Mouse (Mus musculus) limb, embryonic 14.5 days (tissue): ENCODE measurements at regions not wholly inside any gene's neighbourhood (a gene's known extent, or its start where the extent isn't known, plus 50 kb on each side); places are given as distances from the start of the nearest gene placed in this dataset.

Experiments
- ATAC-seq: fragments of 200-750 bp; cut with Nextera tagmentation; 2 replicates; pipeline ENCODE4 v1.8.0; 2017; ENCODE audit warnings: low read depth, moderate number of reproducible peaks, moderate TSS enrichment; ENCODE audit not compliant: low FRiP score
- DNase-seq: peaks from one replicate; pipeline ENCODE4 v3.0.0-alpha.2; 2015; ENCODE audit warnings: low spot score
- H3K27ac ChIP-seq: fragments of 300-500 bp; sonication (generic); replicated peaks from 2 replicates; pipeline ENCODE4 v1.5.1; 2014; ENCODE audit warnings: low read depth, mild to moderate bottlenecking, low read length, moderate library complexity, mixed read lengths
- H3K27me3 ChIP-seq: fragments of 300-500 bp; sonication (generic); 2 replicates; pipeline ENCODE4 v1.6.1; 2014; ENCODE audit warnings: low read length, mixed read lengths; ENCODE audit not compliant: control insufficient read depth, insufficient read depth
- H3K36me3 ChIP-seq: fragments of 300-500 bp; sonication (generic); 2 replicates; pipeline ENCODE4 v1.6.1; 2014; ENCODE audit warnings: mild to moderate bottlenecking, low read length, moderate library complexity, mixed read lengths; ENCODE audit not compliant: control insufficient read depth, insufficient read depth
- H3K4me1 ChIP-seq: fragments of 300-500 bp; sonication (generic); 2 replicates; pipeline ENCODE4 v1.6.1; 2014; ENCODE audit warnings: antibody characterized with exemption, low read length, mixed read lengths; ENCODE audit not compliant: control insufficient read depth, insufficient read depth
- H3K4me2 ChIP-seq: fragments of 300-500 bp; sonication (generic); replicated peaks from 2 replicates; pipeline ENCODE4 v1.6.1; 2014; ENCODE audit warnings: low read depth, mild to moderate bottlenecking, low read length, moderate library complexity; ENCODE audit not compliant: severe bottlenecking
- H3K4me3 ChIP-seq: fragments of 300-500 bp; sonication (generic); replicated peaks from 2 replicates; pipeline ENCODE4 v1.5.1; 2014; ENCODE audit warnings: low read length
- H3K9ac ChIP-seq: fragments of 300-500 bp; sonication (generic); 2 replicates; pipeline ENCODE4 v1.6.1; 2014; ENCODE audit warnings: mild to moderate bottlenecking, low read depth, low read length, moderate library complexity; ENCODE audit not compliant: severe bottlenecking
- H3K9me3 ChIP-seq: fragments of 300-500 bp; sonication (generic); 2 replicates; pipeline ENCODE4 v1.6.1; 2016; ENCODE audit warnings: low read length; ENCODE audit not compliant: control insufficient read depth
- POLR2A ChIP-seq: fragments of 200-500 bp; IDR thresholded peaks from 2 replicates; pipeline ENCODE4 v1.8.0; 2012; ENCODE audit warnings: inconsistent platforms, mild to moderate bottlenecking, moderate library complexity, borderline replicate concordance; ENCODE audit not compliant: insufficient read depth, insufficient read length; ENCODE audit errors: extremely low read depth
- WGBS: fragments of 180-500 bp; shearing (Covaris S2); extraction: QIAGEN DNeasy Blood & Tissue Kit; methylation state at CpG from one replicate; pipeline ENCODE4 v1.1.7; 2014; 5-methylcytosine and 5-hydroxymethylcytosine counted together

DNA sequence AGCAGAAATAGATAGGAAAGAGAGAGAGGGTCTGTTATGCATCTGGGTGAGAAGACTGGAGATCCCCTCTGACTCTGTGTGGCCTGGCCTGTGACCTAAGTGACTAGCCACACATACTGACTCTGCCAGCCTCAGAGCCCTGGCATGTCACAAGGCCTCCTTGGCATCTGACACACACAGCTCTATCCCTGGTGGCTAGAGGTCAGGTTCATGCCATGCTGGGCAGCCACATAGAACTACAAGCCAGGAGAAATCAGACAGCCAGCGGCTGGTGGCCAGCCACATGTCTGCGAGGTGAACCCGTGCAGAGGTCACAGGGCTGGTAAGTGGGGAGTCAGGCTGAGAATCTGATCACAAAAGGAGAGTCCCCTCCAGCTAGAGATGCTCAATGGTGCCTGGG, 67.3 kb downstream of the Sik1 start:
- ATAC-seq (no peak), DNase-seq (no peak)
- Histone ChIP-seq H3K9me3 (no peaks in the 10 kb centered on the region), H3K27me3 (no peaks in the 10 kb centered on the region), H3K4me2 (no peak overlapping the region), H3K4me3 (no peak overlapping the region), H3K9ac (no peak overlapping the region), H3K36me3 (no peaks in the 10 kb centered on the region), H3K4me1 (peaks cover 16% of the 10 kb centered on the region), H3K27ac (no peak overlapping the region)
- TF ChIP-seq POLR2A, result no peak
- 87% methylated on average over 3 of the region's 3 CpGs for WGBS

GRCm38 (mm10) chr17:31789068-31789583, 66.5 kb downstream of the Sik1 start:
- 73% methylated on average over 9 of the region's 9 CpGs for WGBS
- no peak for TF ChIP-seq POLR2A
- Histone ChIP-seq H3K36me3 (no peaks in the 10 kb centered on the region), H3K27ac (no peak overlapping the region), H3K4me3 (no peak overlapping the region), H3K27me3 (no peaks in the 10 kb centered on the region), H3K9me3 (no peaks in the 10 kb centered on the region), H3K4me2 (no peak overlapping the region), H3K4me1 (peaks cover 16% of the 10 kb centered on the region), H3K9ac (no peak overlapping the region)
- ATAC-seq (no peak), DNase-seq (no peak)

DNA sequence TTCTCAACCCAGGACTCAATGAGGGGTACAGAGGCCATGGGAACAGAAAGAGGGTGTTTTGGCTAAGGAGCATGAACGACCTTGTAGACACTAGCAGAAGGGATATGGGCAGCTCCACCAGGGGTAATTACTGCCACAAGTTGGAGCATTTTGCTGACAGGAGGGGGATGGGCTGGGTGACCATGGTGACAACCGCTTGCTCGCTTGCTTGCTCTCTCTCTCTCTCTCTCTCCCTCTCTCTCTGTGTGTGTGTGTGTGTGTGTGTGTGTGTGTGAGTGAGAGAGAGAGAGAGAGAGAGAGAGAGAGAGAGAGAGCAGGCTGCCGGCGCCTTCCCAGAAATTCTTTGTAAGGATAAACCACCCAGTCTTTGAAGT, 65.7 kb downstream of the Sik1 start:
- 0 out of 2 replicates have a peak overlapping the region, but pooled peaks have one; percentile 28 for H3K27ac ChIP-seq
- no peaks in the 10 kb centered on the region for H3K36me3 ChIP-seq
- H3K4me1 ChIP-seq, result peaks cover 16% of the 10 kb centered on the region
- WGBS, result 13% methylated on average over 5 of the region's 5 CpGs
- H3K27me3 ChIP-seq, result no peaks in the 10 kb centered on the region
- no peak overlapping the region for H3K4me2 ChIP-seq
- no peaks in the 10 kb centered on the region for H3K9me3 ChIP-seq
- DNase-seq (no peak), ATAC-seq (no peak)
- no peak overlapping the region for H3K4me3 ChIP-seq
- TF ChIP-seq POLR2A, result no peak
- no peak overlapping the region for H3K9ac ChIP-seq

DNA sequence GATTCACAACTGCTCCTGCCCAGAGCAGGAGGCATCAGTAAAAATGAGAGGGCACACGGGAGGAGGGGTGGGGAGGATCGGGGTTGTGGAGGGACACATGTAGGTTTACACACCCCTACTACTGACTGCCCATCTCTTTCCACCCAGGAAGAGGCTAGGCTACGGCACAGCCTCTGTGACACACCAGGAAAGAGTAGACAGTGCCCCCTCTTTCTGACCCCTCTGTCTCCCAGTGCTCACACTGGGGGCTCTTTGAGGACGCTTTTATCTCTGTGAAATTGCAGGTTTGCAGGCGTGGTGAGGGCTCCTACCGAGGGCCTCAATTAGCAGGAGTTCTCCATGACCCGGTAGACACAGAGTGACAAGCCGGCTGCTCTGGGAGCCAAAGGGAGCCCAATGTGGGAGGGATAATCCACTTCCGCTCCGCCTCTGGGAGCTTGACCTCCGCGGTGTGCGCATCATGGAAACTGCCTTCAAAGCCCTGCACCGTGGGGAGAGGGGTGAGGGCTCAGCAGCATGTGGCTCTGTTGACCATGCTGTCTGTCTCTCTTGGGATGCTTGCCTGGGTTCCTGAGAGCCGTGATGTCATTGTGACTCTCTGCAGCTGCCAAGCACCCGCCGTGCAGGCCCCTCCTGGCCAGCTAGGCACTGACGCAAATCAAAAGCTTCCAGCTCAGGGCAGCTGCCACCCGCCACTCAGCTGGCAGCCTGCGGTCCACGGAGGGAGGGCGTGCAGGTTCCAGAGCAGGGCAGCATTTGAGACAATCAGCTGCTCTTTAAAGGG, 65.1 kb downstream of the Sik1 start:
- peaks cover 16% of the 10 kb centered on the region for H3K4me1 ChIP-seq
- peak overlapping the region; percentile 21; the same call in 1 of the 2 replicates for H3K4me2 ChIP-seq
- H3K4me3 ChIP-seq, result no peak overlapping the region
- TF ChIP-seq POLR2A, result no peak
- no peaks in the 10 kb centered on the region for H3K27me3 ChIP-seq
- peak overlapping the region; percentile 28; the same call in 1 of the 2 replicates for H3K27ac ChIP-seq
- WGBS, result 16% methylated on average over 22 of the region's 22 CpGs
- peak; percentile 74 for ATAC-seq
- DNase-seq, result peak; percentile 59
- no peaks in the 10 kb centered on the region for H3K36me3 ChIP-seq
- H3K9ac ChIP-seq, result no peak overlapping the region
- H3K9me3 ChIP-seq, result no peaks in the 10 kb centered on the region

DNA sequence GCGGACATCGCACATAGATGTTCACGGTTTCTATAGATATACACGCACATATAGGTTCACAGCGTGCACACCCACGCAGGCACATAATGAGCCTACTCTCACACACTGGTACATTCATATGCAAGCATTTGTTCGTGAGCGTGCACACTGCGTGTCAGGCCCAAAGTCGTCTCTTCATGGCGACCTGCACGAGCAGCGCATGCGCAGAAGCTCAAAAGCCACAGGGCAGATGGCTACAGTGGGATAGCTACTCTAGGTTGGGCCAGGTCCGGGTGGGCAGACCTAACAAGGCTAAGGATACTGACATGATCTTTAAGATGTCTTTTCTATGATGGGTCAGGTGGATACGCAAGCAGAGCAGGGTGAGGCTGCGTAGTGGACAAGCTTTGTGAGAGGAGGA, 63.9 kb downstream of the Sik1 start:
- no peaks in the 10 kb centered on the region for H3K9me3 ChIP-seq
- DNase-seq (no peak), ATAC-seq (no peak)
- no peaks in the 10 kb centered on the region for H3K27me3 ChIP-seq
- H3K4me2 ChIP-seq, result no peak overlapping the region
- H3K9ac ChIP-seq, result no peak overlapping the region
- H3K27ac ChIP-seq, result no peak overlapping the region
- no peaks in the 10 kb centered on the region for H3K36me3 ChIP-seq
- H3K4me3 ChIP-seq, result no peak overlapping the region
- TF ChIP-seq POLR2A, result no peak
- peaks cover 16% of the 10 kb centered on the region for H3K4me1 ChIP-seq
- WGBS, result 96% methylated on average over 17 of the region's 17 CpGs
